Mouse (Mus musculus): ENCODE results near the gene Hsf5. TPM values are rescaled to one million over a fixed set of nuclear protein-coding genes. Genes with fewer than 3 reads are reported as not detected.

Hsf5 gene
- total RNA-seq, 2 experiments from 2014 or later = 0.56 to 0.90 TPM

GRCm38 (mm10) chr11:87581161-87581865, 35.7 kb upstream of the Hsf5 start:
- Histone ChIP-seq H3K4me3 (peak overlapping the region; percentile 32), H3K27ac (peak overlapping the region; percentile 94)
- TF ChIP-seq CTCF (conservative IDR thresholded peaks at IDR 0.05) = no peak
- no peak for DNase-seq (ENCODE audit: low spot score in 2 of 2)

GRCm38 (mm10) chr11:87581933-87582710, 34.8 kb upstream of the Hsf5 start:
- TF ChIP-seq CTCF (conservative IDR thresholded peaks at IDR 0.05) = no peak
- H3K27ac ChIP-seq = peak overlapping the region; percentile 94
- H3K4me3 ChIP-seq = peak overlapping the region; percentile 32; the same call in 1 of the 2 replicates
- DNase-seq (ENCODE audit: low spot score in 2 of 2) = peak in 1 of 2 experiments; percentile 55

GRCm38 (mm10) chr11:87583291-87584034, 33.5 kb upstream of the Hsf5 start:
- peak; percentile 16; the same call in 1 of the 2 replicates for TF ChIP-seq CTCF (conservative IDR thresholded peaks at IDR 0.05)
- peak overlapping the region; percentile 22; the same call in 1 of the 2 replicates for H3K4me3 ChIP-seq
- no peak for DNase-seq (ENCODE audit: low spot score in 2 of 2)
- H3K27ac ChIP-seq = peak overlapping the region; percentile 79

- no peak for DNase-seq (ENCODE audit: low spot score in 2 of 2)
- TF ChIP-seq CTCF (conservative IDR thresholded peaks at IDR 0.05) = no peak
- no peak overlapping the region; the same call in 1 of the 2 replicates for H3K4me3 ChIP-seq
- peak overlapping the region; percentile 79 for H3K27ac ChIP-seq
These were observed 32.1 kb upstream of the Hsf5 start for GRCm38 (mm10) chr11:87584711-87585505.

GRCm38 (mm10) chr11:87587211-87587874, 29.6 kb upstream of the Hsf5 start:
- H3K27ac ChIP-seq = no peak overlapping the region
- no peak for DNase-seq (ENCODE audit: low spot score in 2 of 2)
- TF ChIP-seq CTCF (conservative IDR thresholded peaks at IDR 0.05) = no peak
- no peak overlapping the region for H3K4me3 ChIP-seq

- TF ChIP-seq CTCF (conservative IDR thresholded peaks at IDR 0.05) = no peak
- H3K4me3 ChIP-seq = no peak overlapping the region
- no peak overlapping the region for H3K27ac ChIP-seq
- no peak for DNase-seq (ENCODE audit: low spot score in 2 of 2)
These were observed 27.4 kb upstream of the Hsf5 start for GRCm38 (mm10) chr11:87589605-87590004.

- H3K4me3 ChIP-seq = peak overlapping the region; percentile 65
- peak overlapping the region; percentile 96 for H3K27ac ChIP-seq
- TF ChIP-seq CTCF (conservative IDR thresholded peaks at IDR 0.05) = no peak
- no peak for DNase-seq (ENCODE audit: low spot score in 2 of 2)
These were observed 26.0 kb upstream of the Hsf5 start for GRCm38 (mm10) chr11:87590841-87591525.

- Histone ChIP-seq H3K4me3 (peak within 1 kb of the TSS; percentile 81), H3K27ac (peak within 1 kb of the TSS; percentile 96)
- peak; percentile 18; the same call in 1 of the 2 replicates for TF ChIP-seq CTCF (conservative IDR thresholded peaks at IDR 0.05)
- DNase-seq (ENCODE audit: low spot score in 2 of 2) = peak; percentile 98 to 100
These were observed 25.2 kb upstream of the Hsf5 start, which contains the start of gene Mtmr4 for GRCm38 (mm10) chr11:87591526-87592353. TSS of gene Mtmr4 (plus strand) at chr11:87592162.

- Histone ChIP-seq H3K4me3 (peak overlapping the region; percentile 81), H3K27ac (peak overlapping the region; percentile 94)
- peak; percentile 52 for TF ChIP-seq CTCF (conservative IDR thresholded peaks at IDR 0.05)
- no peak for DNase-seq (ENCODE audit: low spot score in 2 of 2)
These were observed 24.6 kb upstream of the Hsf5 start for GRCm38 (mm10) chr11:87592354-87592695.

All from layer of hippocampus, adult 2 months (tissue).